Mouse (Mus musculus): ENCODE data around the gene Itga6. TPM values are rescaled to one million over a fixed set of nuclear protein-coding genes. Genes with fewer than 3 reads are reported as not detected.

The Itga6 gene
- polyA plus RNA-seq, 1 experiment from 2014 or later = 32.1 TPM

DNA sequence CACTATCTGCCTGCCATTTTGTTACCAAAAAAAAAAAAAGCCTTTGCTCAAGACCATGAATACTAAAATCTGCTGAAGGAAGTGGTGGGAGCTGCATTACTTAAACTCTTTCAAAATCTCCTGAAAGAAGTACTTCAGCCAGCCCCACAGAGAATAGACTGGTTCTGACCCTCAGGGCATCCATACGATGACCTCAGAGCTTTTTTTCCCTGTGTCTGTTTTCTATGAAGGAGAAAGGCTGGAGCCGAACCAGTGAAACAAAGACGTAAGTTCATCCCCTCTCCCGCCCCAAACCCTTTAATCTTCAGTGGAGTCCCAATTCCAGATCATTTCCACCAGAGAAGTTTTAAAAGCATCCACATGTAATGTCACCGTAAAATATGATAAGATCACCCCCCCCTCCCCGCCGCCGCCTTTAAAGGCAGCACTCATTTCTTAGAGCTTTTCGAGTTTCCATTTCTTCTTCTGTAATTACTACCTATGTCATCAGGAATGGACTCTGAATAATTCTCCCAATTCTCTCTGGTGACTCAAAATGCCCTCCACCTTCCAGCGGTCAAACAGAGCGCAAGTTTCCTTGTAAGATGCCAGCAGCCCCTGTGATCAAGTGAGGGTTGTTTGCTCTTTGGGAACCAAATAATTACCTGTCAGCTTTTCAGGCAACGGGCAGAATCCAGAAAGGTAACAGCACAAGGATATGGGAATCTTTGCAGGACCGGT is 4.1 kb downstream of the Itga6 start:
- WGBS = 45% methylated on average over 13 of the region's 13 CpGs
- Histone ChIP-seq H3K4me3 (ENCODE audit: low read depth, low read length) (no peak overlapping the region), H3K27ac (ENCODE audit: low read depth, low read length) (no peak overlapping the region), H3K9ac (ENCODE audit: low read depth, low read length) (no peak overlapping the region), H3K36me3 (ENCODE audit: control insufficient read depth, insufficient read depth) (no peaks in the 10 kb centered on the region), H3K27me3 (replicated peaks; ENCODE audit: control insufficient read depth, insufficient read depth, low read length) (no peaks in the 10 kb centered on the region), H3K4me1 (replicated peaks; ENCODE audit: control insufficient read depth, insufficient read depth, low read length) (peaks cover 4% of the 10 kb centered on the region; the same call in 1 of the 2 replicates), H3K9me3 (ENCODE audit: control insufficient read depth) (no peaks in the 10 kb centered on the region), H3K4me2 (replicated peaks; ENCODE audit: low read depth) (peak overlapping the region; percentile 32; the same call in 1 of the 2 replicates)
- no peak for TF ChIP-seq CTCF (IDR thresholded peaks at IDR 0.05; ENCODE audit: low read depth)
- ATAC-seq = no peak

DNA sequence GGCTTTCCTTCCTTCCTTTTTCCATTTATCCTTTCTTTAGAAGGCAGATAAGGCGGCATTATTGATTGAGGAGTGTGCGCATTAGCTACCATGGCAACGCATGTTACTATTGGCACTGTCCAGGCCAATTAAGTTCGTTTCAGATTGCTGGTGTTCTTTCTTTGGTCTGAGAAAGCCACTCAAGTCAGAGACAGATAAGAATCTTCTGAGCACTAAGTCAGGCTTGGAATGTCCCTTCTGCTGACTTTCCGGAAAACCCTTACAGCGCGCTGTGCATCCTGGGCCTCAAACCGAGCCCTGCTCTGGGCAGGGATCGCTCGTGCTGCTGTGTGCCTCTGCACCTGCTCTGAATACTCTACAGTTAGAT is 4.7 kb downstream of the Itga6 start:
- Histone ChIP-seq H3K4me1 (replicated peaks; ENCODE audit: control insufficient read depth, insufficient read depth, low read length) (peaks cover 4% of the 10 kb centered on the region; the same call in 1 of the 2 replicates), H3K4me3 (ENCODE audit: low read depth, low read length) (no peak overlapping the region), H3K36me3 (ENCODE audit: control insufficient read depth, insufficient read depth) (no peaks in the 10 kb centered on the region), H3K27me3 (replicated peaks; ENCODE audit: control insufficient read depth, insufficient read depth, low read length) (no peaks in the 10 kb centered on the region), H3K4me2 (replicated peaks; ENCODE audit: low read depth) (peak overlapping the region; percentile 32; the same call in 1 of the 2 replicates), H3K9ac (ENCODE audit: low read depth, low read length) (no peak overlapping the region), H3K9me3 (ENCODE audit: control insufficient read depth) (no peaks in the 10 kb centered on the region), H3K27ac (ENCODE audit: low read depth, low read length) (no peak overlapping the region)
- no peak for TF ChIP-seq CTCF (IDR thresholded peaks at IDR 0.05; ENCODE audit: low read depth)
- WGBS = 37% methylated on average over 10 of the region's 10 CpGs
- ATAC-seq = peak; percentile 51; the same call in 1 of the 2 replicates

DNA sequence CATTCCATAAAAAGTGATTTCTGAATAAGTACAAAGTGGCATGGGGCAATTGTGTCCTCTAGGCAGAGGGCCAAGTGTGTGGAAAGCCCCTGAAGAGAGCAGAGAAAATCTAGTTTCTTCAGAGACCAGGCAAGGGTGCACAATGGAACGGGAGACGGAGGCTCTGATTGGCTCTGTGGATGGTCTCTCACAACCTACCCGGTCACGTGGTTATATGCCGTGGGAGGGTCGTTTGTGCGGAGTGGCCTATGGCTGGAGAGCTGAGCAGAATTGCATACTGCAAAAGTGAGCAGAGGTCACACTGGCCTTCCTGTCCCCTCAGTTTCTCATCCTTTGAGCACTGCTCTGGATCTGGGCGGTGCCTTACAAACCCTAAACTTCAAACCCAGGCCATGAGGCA is 5.9 kb downstream of the Itga6 start:
- Histone ChIP-seq H3K9me3 (ENCODE audit: control insufficient read depth) (no peaks in the 10 kb centered on the region), H3K4me2 (replicated peaks; ENCODE audit: low read depth) (no peak overlapping the region), H3K9ac (ENCODE audit: low read depth, low read length) (no peak overlapping the region), H3K27ac (ENCODE audit: low read depth, low read length) (no peak overlapping the region), H3K27me3 (replicated peaks; ENCODE audit: control insufficient read depth, insufficient read depth, low read length) (no peaks in the 10 kb centered on the region), H3K4me1 (replicated peaks; ENCODE audit: control insufficient read depth, insufficient read depth, low read length) (peaks cover 4% of the 10 kb centered on the region; the same call in 1 of the 2 replicates), H3K4me3 (ENCODE audit: low read depth, low read length) (no peak overlapping the region), H3K36me3 (ENCODE audit: control insufficient read depth, insufficient read depth) (no peaks in the 10 kb centered on the region)
- WGBS = 65% methylated on average over 8 of the region's 8 CpGs
- TF ChIP-seq CTCF (IDR thresholded peaks at IDR 0.05; ENCODE audit: low read depth) = no peak
- no peak for ATAC-seq

DNA sequence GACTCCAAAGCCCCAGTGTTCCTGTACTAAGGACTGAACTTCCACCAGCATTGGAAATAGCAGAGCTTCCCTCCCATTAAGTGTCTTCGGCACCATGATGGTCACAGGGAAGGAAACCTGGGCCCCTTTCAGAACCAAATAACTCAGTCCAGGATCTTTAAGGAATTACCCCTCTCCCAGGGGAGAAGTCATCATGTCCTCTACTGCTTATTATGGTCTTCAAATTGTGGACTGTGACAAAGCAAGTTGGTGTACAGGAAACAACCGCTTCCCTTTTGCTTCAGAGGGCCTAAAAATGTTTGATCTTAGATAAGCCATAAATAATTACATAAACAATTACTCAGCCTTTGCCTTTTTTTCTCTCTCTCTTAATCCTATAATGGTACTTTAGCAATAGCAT is 6.4 kb downstream of the Itga6 start:
- WGBS = 69% methylated on average over 2 of the region's 2 CpGs
- H3K4me3 ChIP-seq (ENCODE audit: low read depth, low read length) = no peak overlapping the region

DNA sequence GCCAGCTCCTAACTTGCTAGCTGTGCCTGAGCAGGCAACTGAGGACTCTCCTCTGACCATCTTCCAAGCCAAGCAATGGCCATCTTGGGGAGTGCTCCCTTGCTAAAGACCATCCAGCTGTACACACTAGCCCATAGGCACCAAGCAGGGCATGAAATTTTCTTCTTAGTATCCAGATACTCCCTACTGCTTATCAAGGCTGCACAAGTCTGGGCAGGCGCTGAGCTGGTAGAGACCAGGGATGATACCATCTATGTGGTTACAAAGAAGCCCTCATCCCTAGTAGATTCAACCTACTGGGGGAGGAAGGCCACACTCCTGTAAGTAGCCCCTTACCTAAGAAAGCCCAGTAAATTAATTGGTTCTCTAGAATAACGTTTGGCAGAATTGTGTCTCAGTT is 7.0 kb downstream of the Itga6 start:
- peaks cover 9% of the 10 kb centered on the region; the same call in 1 of the 2 replicates for H3K4me1 ChIP-seq (replicated peaks; ENCODE audit: control insufficient read depth, insufficient read depth, low read length)
- WGBS = 77% methylated on average over 2 of the region's 2 CpGs
- no peak overlapping the region for H3K4me2 ChIP-seq (replicated peaks; ENCODE audit: low read depth)
- no peaks in the 10 kb centered on the region for H3K27me3 ChIP-seq (replicated peaks; ENCODE audit: control insufficient read depth, insufficient read depth, low read length)
- no peak for TF ChIP-seq CTCF (IDR thresholded peaks at IDR 0.05; ENCODE audit: low read depth)
- ATAC-seq = no peak
- no peaks in the 10 kb centered on the region for H3K36me3 ChIP-seq (ENCODE audit: control insufficient read depth, insufficient read depth)
- H3K4me3 ChIP-seq (ENCODE audit: low read depth, low read length) = no peak overlapping the region
- H3K27ac ChIP-seq (ENCODE audit: low read depth, low read length) = no peak overlapping the region
- no peaks in the 10 kb centered on the region for H3K9me3 ChIP-seq (ENCODE audit: control insufficient read depth)
- no peak overlapping the region for H3K9ac ChIP-seq (ENCODE audit: low read depth, low read length)

More for the DNA sequence above, 6.4 kb downstream of the Itga6 start:
- H3K4me1 ChIP-seq (replicated peaks; ENCODE audit: control insufficient read depth, insufficient read depth, low read length) = peaks cover 4% of the 10 kb centered on the region; the same call in 1 of the 2 replicates
- TF ChIP-seq CTCF (IDR thresholded peaks at IDR 0.05; ENCODE audit: low read depth) = no peak
- H3K36me3 ChIP-seq (ENCODE audit: control insufficient read depth, insufficient read depth) = no peaks in the 10 kb centered on the region
- ATAC-seq = no peak
- H3K4me2 ChIP-seq (replicated peaks; ENCODE audit: low read depth) = no peak overlapping the region
- no peak overlapping the region for H3K27ac ChIP-seq (ENCODE audit: low read depth, low read length)
- no peaks in the 10 kb centered on the region for H3K9me3 ChIP-seq (ENCODE audit: control insufficient read depth)
- H3K9ac ChIP-seq (ENCODE audit: low read depth, low read length) = no peak overlapping the region
- no peaks in the 10 kb centered on the region for H3K27me3 ChIP-seq (replicated peaks; ENCODE audit: control insufficient read depth, insufficient read depth, low read length)

DNA sequence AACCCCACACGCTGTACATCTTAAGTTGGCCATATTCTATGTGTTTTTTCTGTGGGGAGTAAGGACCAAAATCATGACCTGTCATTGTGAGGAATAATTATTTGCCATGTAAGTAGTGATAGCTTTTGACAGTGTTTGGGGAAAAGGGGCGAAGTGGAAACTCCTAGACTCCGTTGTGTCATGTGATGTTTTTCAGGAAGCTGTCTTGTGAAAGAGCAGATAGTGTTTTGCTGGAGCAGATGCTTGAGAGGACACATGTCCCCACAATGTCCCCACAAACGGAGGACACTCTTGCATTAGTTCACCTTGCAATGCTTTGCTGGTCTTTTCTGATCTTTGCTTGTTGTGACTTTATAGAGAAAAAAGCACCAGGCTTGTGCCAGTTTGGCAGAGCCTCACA is 7.7 kb downstream of the Itga6 start:
- H3K4me2 ChIP-seq (replicated peaks; ENCODE audit: low read depth) = no peak overlapping the region
- H3K36me3 ChIP-seq (ENCODE audit: control insufficient read depth, insufficient read depth) = no peaks in the 10 kb centered on the region
- 79% methylated on average over 4 of the region's 4 CpGs for WGBS
- H3K9ac ChIP-seq (ENCODE audit: low read depth, low read length) = no peak overlapping the region
- no peak for TF ChIP-seq CTCF (IDR thresholded peaks at IDR 0.05; ENCODE audit: low read depth)
- H3K9me3 ChIP-seq (ENCODE audit: control insufficient read depth) = no peaks in the 10 kb centered on the region
- H3K27ac ChIP-seq (ENCODE audit: low read depth, low read length) = no peak overlapping the region
- no peak overlapping the region for H3K4me3 ChIP-seq (ENCODE audit: low read depth, low read length)
- no peak for ATAC-seq
- H3K27me3 ChIP-seq (replicated peaks; ENCODE audit: control insufficient read depth, insufficient read depth, low read length) = no peaks in the 10 kb centered on the region
- peaks cover 9% of the 10 kb centered on the region; the same call in 1 of the 2 replicates for H3K4me1 ChIP-seq (replicated peaks; ENCODE audit: control insufficient read depth, insufficient read depth, low read length)

Measured in intestine, postnatal 0 days (tissue).